Mouse (Mus musculus) kidney, postnatal 25 days (tissue): ENCODE data around the gene Rnf38.

Experiments
- DNase-seq, 2 experiments: peaks; one replicate each; pipeline ENCODE4 v3.0.0; 2021; ENCODE audit warnings: mixed read lengths in 2 of 2

Rnf38 gene

GRCm38 (mm10) chr4:44233713-44234003, at the start of gene Rnf38:
Gene Rnf38, minus strand, starts transcription at chr4:44233789.
- DNase-seq = no peak

GRCm38 (mm10) chr4:44281597-44282265, 48.1 kb upstream of the Rnf38 start:
- DNase-seq = no peak

- DNase-seq = no peak
Observed at GRCm38 (mm10) chr4:44271134-44271533, 37.5 kb upstream of the Rnf38 start.

GRCm38 (mm10) chr4:44269376-44269817, 35.8 kb upstream of the Rnf38 start:
- no peak for DNase-seq

- no peak for DNase-seq
Observed at GRCm38 (mm10) chr4:44267437-44267836, 33.8 kb upstream of the Rnf38 start.

GRCm38 (mm10) chr4:44265500-44265899, 31.9 kb upstream of the Rnf38 start:
- DNase-seq = no peak

- DNase-seq = peak; percentile 66 to 75
Observed at GRCm38 (mm10) chr4:44260244-44260643, 26.7 kb upstream of the Rnf38 start.

- no peak for DNase-seq
Observed at GRCm38 (mm10) chr4:44259126-44259525, 25.5 kb upstream of the Rnf38 start.

- no peak for DNase-seq
Observed at GRCm38 (mm10) chr4:44254579-44254978, 21.0 kb upstream of the Rnf38 start.

GRCm38 (mm10) chr4:44253191-44253590, 19.6 kb upstream of the Rnf38 start:
- DNase-seq = no peak

GRCm38 (mm10) chr4:44251966-44252916, 18.7 kb upstream of the Rnf38 start:
- no peak for DNase-seq

- DNase-seq = no peak
Observed at GRCm38 (mm10) chr4:44251521-44251920, 17.9 kb upstream of the Rnf38 start.

GRCm38 (mm10) chr4:44249705-44250104, 16.1 kb upstream of the Rnf38 start:
- DNase-seq = no peak

GRCm38 (mm10) chr4:44247051-44247939, 13.7 kb upstream of the Rnf38 start:
- no peak for DNase-seq

GRCm38 (mm10) chr4:44246285-44246684, 12.7 kb upstream of the Rnf38 start:
- DNase-seq = no peak

GRCm38 (mm10) chr4:44241638-44242037, 8.0 kb upstream of the Rnf38 start:
- DNase-seq = no peak

GRCm38 (mm10) chr4:44235946-44236345, 2.4 kb upstream of the Rnf38 start:
- DNase-seq = no peak

GRCm38 (mm10) chr4:44234004-44234866, 646 bp upstream of the Rnf38 start:
- DNase-seq = peak; percentile 89 to 97

- peak; percentile 34 to 67 for DNase-seq
Observed at GRCm38 (mm10) chr4:44232771-44233712, 547 bp downstream of the Rnf38 start.

- DNase-seq = no peak
Observed at GRCm38 (mm10) chr4:44225128-44225527, 8.5 kb downstream of the Rnf38 start.

- no peak for DNase-seq
Observed at GRCm38 (mm10) chr4:44224141-44224540, 9.4 kb downstream of the Rnf38 start.
